Mouse (Mus musculus) liver, embryonic 16.5 days (tissue): ENCODE results near the gene Foxp4. TPM values are rescaled to one million over a fixed set of nuclear protein-coding genes. Genes with fewer than 3 reads are reported as not detected.
A peak's percentile ranks its signal among the peaks of the same experiment; 100 is the strongest.

Experiments used
- ATAC-seq: fragments of 200-750 bp; cut with Nextera tagmentation; 2 replicates; pipeline ENCODE4 v1.8.0; 2017; ENCODE audit warnings: low read depth, mild to moderate bottlenecking, moderate number of reproducible peaks, moderate library complexity
- H3K27ac ChIP-seq: fragments of 300-500 bp; sonication (generic); 2 replicates; pipeline ENCODE4 v1.5.1; 2014; ENCODE audit warnings: mild to moderate bottlenecking, low read length
- H3K27me3 ChIP-seq: fragments of 300-500 bp; sonication (generic); 2 replicates; pipeline ENCODE4 v1.6.1; 2014; ENCODE audit warnings: low read depth, low read length, mixed read lengths; ENCODE audit not compliant: control insufficient read depth, insufficient read depth
- H3K36me3 ChIP-seq: fragments of 300-500 bp; sonication (generic); 2 replicates; pipeline ENCODE4 v1.6.1; 2014; ENCODE audit warnings: mild to moderate bottlenecking; ENCODE audit not compliant: control insufficient read depth, insufficient read depth
- H3K4me1 ChIP-seq: fragments of 300-500 bp; sonication (generic); 2 replicates; pipeline ENCODE4 v1.6.1; 2014; ENCODE audit warnings: low read depth, low read length, mixed read lengths; ENCODE audit not compliant: control insufficient read depth
- H3K4me2 ChIP-seq: fragments of 300-500 bp; sonication (generic); 2 replicates; pipeline ENCODE4 v1.6.1; 2014; ENCODE audit warnings: low read depth, low read length, mixed read lengths
- H3K4me3 ChIP-seq: fragments of 300-500 bp; sonication (generic); 2 replicates; pipeline ENCODE4 v1.5.1; 2014; ENCODE audit warnings: low read depth, mild to moderate bottlenecking, low read length
- H3K9ac ChIP-seq: fragments of 300-500 bp; sonication (generic); 2 replicates; pipeline ENCODE4 v1.6.1; 2014; ENCODE audit warnings: low read depth, low read length
- H3K9me3 ChIP-seq: fragments of 300-500 bp; sonication (generic); replicated peaks from 2 replicates; pipeline ENCODE4 v1.6.1; 2016; ENCODE audit warnings: low read length; ENCODE audit not compliant: control insufficient read depth
- WGBS: fragments of 180-500 bp; shearing (Covaris S2); extraction: QIAGEN DNeasy Blood & Tissue Kit; methylation state at CpG from one replicate; pipeline ENCODE4 v1.1.7; 2014; ENCODE audit not compliant: insufficient replicate concordance; 5-methylcytosine and 5-hydroxymethylcytosine counted together
- polyA plus RNA-seq: library from polyadenylated mRNA; unstranded; fragments of >200 nt; fragmentation: Nextera tagmentation; extraction: Ambion mirVana; gene quantifications from 2 replicates; pipeline ENCODE4 v1.2.1, GENCODE M21; 2015

The Foxp4 gene
- polyA plus RNA-seq, 1 experiment from 2014 or later, result 4.0 TPM

DNA sequence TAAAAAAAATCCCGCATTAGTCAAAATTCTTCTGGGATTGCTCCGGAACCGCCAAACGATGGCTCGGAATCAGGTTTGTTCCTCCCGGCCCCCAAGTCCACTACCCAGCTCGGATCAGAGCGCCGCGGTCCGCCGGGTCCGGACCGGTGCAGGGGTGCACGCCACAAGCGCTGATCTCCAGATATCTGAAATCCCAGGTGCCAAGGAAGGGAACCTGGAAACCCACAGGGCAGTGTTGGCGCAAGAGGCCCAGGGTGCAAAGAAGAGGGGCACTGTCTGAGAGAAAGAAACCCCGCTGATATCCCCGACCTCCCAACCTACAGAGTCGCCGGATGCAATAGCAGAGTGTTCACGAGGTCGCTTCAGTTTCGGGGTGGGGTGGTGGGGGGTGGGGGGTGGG, 1.9 kb downstream of the Foxp4 start:
- Histone ChIP-seq H3K36me3 (no peaks in the 10 kb centered on the region), H3K9me3 (no peaks in the 10 kb centered on the region), H3K4me1 (peaks cover 20% of the 10 kb centered on the region), H3K27me3 (peaks cover 43% of the 10 kb centered on the region), H3K4me2 (peak overlapping the region; percentile 89), H3K4me3 (peak overlapping the region; percentile 77), H3K27ac (no peak overlapping the region), H3K9ac (peak overlapping the region; percentile 31; the same call in 1 of the 2 replicates)
- WGBS, result under 1% methylated on average over 24 of the region's 24 CpGs
- ATAC-seq, result no peak

DNA sequence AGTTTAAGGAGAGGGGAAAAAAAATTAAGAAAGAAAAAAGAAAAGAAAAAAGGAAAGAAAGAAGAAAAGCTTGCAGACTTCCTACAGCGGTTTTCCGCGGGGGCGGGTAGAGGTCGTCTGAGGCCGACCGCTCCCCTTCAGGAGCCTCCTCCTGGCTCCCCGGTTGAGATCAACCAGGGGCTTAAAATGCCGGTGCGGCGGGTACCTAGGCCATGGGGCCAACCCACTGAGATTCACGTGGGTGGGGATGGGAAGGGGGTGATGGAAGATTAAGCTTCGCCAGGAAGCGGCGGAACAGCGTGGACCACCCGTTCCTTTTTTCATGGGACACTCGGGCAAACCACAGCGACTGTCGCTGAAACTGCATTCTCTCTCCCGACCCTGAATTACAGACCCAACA, 2.3 kb downstream of the Foxp4 start:
- Histone ChIP-seq H3K4me3 (peak overlapping the region; percentile 77), H3K9me3 (no peaks in the 10 kb centered on the region), H3K36me3 (no peaks in the 10 kb centered on the region), H3K27ac (no peak overlapping the region), H3K4me1 (peaks cover 21% of the 10 kb centered on the region), H3K4me2 (peak overlapping the region; percentile 89), H3K9ac (no peak overlapping the region; the same call in 1 of the 2 replicates), H3K27me3 (peaks cover 43% of the 10 kb centered on the region)
- no peak for ATAC-seq
- under 1% methylated on average over 21 of the region's 21 CpGs for WGBS

DNA sequence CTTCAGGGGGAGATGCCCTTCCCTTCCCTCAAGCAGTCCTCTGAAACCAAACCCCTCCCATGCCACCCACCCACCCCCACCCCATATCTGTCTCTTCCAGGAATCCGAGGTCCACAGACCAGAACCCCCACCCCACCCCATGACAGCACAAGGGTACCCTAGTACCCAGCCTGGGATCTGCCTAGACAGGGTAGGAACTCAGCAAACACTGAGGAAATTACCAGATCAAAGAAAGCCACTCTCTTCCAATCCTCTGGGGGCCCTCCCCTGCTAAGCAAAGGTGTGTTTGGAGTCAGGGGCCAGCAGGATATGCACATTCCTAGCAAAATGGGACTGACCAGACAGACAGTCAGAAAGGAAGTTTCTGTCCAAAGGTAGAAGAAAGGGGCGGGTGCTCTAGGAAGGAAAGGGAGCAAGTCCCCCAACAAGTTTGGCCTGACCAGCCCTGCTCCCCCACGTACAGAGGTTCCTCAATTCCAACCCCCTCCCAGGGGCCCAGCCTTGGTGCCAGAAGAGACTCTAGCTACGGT, 3.2 kb downstream of the Foxp4 start:
- H3K9ac ChIP-seq, result no peak overlapping the region
- peak overlapping the region; percentile 89; the same call in 1 of the 2 replicates for H3K4me2 ChIP-seq
- H3K9me3 ChIP-seq, result no peaks in the 10 kb centered on the region
- peaks cover 21% of the 10 kb centered on the region for H3K4me1 ChIP-seq
- H3K36me3 ChIP-seq, result no peaks in the 10 kb centered on the region
- no peak overlapping the region for H3K27ac ChIP-seq
- H3K4me3 ChIP-seq, result no peak overlapping the region; the same call in 1 of the 2 replicates
- H3K27me3 ChIP-seq, result peaks cover 43% of the 10 kb centered on the region
- WGBS, result 28% methylated on average over 4 of the region's 4 CpGs
- ATAC-seq, result no peak

DNA sequence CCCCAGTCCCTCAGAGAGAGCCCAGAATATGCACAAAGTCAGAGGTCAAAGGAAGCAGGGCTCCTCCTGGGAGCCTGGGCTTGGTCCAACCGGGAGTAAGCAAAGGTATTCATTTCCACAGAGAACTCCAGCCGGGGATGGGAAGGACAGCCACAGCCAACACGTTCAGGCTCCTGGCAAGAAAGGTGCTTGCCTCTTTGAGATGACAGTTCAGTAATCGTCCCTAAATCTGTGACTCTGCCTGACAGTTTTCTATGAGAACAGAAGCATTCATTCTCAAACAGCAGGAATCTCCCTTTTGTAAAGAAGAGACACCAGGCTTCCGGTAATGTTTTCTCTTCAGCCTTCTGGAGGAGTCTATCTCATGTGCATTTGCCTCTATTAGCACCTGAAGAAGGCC, 4.6 kb downstream of the Foxp4 start:
- Histone ChIP-seq H3K27ac (no peak overlapping the region), H3K4me3 (no peak overlapping the region), H3K9me3 (no peaks in the 10 kb centered on the region), H3K9ac (no peak overlapping the region), H3K4me2 (no peak overlapping the region), H3K4me1 (peaks cover 19% of the 10 kb centered on the region), H3K36me3 (no peaks in the 10 kb centered on the region), H3K27me3 (peaks cover 41% of the 10 kb centered on the region)
- WGBS, result 48% methylated on average over 5 of the region's 5 CpGs
- ATAC-seq, result no peak

DNA sequence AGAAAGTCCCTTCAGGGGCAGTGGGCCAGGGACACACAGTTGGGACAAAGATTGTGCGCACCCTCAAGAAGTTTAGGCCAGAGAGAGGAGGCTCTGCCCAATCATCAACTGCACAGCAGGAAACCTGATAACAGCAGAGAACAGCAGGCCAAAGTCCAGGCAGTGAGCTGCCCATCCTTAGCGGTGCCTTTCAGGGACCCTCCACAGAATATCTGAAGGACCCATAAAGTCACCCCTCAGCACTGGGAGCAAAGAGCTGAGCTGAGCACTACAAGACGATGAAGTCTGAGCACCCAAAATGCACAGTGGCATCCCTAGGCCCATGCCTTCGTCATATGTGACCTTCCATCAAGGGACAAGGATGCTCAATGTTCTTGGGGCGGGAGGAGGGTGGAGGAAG, 6.5 kb downstream of the Foxp4 start:
- H3K27ac ChIP-seq, result no peak overlapping the region
- H3K4me1 ChIP-seq, result peaks cover 15% of the 10 kb centered on the region
- peaks cover 23% of the 10 kb centered on the region for H3K27me3 ChIP-seq
- 61% methylated on average over 5 of the region's 5 CpGs for WGBS
- H3K9me3 ChIP-seq, result no peaks in the 10 kb centered on the region
- H3K4me3 ChIP-seq, result no peak overlapping the region
- H3K36me3 ChIP-seq, result no peaks in the 10 kb centered on the region
- H3K4me2 ChIP-seq, result no peak overlapping the region
- no peak for ATAC-seq
- no peak overlapping the region for H3K9ac ChIP-seq

DNA sequence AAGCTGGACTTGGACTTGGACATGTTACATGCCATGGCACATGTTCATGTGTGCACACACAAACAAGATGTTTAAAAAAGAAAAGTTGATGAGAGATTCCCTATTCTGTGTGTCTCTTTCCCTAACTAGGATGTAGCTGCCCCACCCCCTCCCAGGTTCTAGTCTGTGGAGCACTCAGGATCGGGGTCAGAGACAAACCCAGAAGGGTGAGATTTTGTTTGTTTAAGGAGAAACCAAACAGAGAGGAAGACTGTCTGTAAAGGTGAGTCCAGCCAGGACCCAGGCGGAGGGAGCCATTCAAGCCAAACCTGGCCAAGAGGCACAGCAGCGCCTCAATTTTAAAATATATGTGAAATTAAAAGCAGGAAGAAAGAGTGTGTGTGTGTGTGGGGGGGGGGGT, 7.2 kb downstream of the Foxp4 start:
- no peaks in the 10 kb centered on the region for H3K36me3 ChIP-seq
- H3K4me2 ChIP-seq, result no peak overlapping the region
- peaks cover 16% of the 10 kb centered on the region for H3K27me3 ChIP-seq
- ATAC-seq, result peak; percentile 78
- no peak overlapping the region for H3K4me3 ChIP-seq
- 63% methylated on average over 3 of the region's 3 CpGs for WGBS
- peaks cover 15% of the 10 kb centered on the region for H3K4me1 ChIP-seq
- H3K9me3 ChIP-seq, result no peaks in the 10 kb centered on the region
- H3K27ac ChIP-seq, result no peak overlapping the region
- H3K9ac ChIP-seq, result no peak overlapping the region

DNA sequence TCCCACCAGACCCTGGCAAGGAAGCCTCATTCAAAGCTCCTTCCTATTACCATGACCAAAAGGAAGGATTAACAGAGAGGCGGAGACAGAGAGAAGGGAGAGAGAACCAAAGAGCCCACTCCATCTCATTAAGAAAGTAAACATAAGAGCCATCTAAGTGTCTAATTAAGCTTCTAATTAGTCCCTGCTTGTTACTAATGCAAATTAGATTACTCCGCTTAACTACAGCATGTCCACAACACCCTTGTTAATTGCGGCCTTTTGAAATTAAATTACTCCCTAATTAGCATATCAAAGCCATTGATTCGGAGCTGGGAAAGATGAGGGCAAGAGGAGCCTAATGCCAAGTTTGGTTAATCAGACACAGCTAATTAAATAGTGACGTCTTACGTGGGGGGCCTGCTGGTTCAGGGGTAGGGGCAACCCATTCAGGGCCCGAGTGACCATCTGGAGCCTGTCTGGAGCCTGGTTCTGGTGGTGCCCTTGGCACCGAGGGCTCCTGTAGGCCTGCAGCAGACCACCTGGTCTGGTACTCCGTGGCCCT, 9.7 kb downstream of the Foxp4 start:
- Histone ChIP-seq H3K4me3 (no peak overlapping the region), H3K9me3 (no peaks in the 10 kb centered on the region), H3K27ac (no peak overlapping the region), H3K9ac (no peak overlapping the region), H3K4me1 (peaks cover 10% of the 10 kb centered on the region), H3K36me3 (no peaks in the 10 kb centered on the region), H3K27me3 (no peaks in the 10 kb centered on the region), H3K4me2 (no peak overlapping the region)
- 66% methylated on average over 9 of the region's 9 CpGs for WGBS
- ATAC-seq, result no peak

DNA sequence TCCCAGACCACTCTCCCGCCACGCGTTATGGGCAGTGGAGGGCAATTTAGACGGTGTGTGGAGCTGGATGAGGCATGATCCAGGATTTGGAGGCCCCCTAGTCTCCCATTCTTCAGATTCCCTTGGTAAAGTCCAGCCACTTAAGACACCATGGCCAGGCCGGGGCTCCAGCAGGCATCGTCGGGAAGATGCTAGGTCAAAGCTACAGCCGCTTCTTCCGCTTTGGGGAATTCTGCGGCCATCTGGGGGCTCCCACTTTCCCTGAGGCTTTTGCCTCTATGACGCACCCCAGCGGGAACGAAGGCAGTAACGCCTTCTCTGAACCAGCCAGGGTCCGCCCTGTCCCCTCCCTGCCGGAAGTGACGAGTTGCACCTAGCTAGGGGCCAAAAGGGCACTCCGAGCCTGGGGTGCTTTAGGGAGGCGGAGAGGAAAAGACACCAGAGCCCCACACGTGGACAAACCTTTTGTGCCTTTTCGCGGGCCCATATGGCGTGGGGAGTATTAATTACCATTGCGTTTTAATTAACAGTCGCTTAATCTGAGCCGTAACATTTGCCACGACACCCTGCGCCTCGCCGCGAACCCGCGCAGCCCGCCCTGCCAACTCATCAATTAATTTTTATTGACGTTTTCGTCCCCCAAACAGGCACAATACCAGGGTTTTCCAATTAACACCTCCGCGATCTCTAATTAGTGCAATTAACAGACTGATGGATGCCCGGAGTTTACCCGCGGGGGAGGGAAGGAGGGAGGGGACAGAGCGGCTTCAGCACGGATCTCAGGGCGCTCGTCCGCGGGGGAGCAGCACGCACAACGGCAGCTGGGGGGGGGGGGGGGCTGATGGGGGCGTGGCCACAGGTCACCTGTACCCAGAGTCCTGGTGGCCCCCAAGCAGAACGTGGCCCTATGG, 15.1 kb downstream of the Foxp4 start:
- Histone ChIP-seq H3K9me3 (no peaks in the 10 kb centered on the region), H3K4me3 (peak overlapping the region; percentile 69), H3K4me2 (peak overlapping the region; percentile 84), H3K4me1 (peaks cover 11% of the 10 kb centered on the region), H3K27me3 (no peaks in the 10 kb centered on the region), H3K9ac (peak overlapping the region; percentile 66), H3K27ac (peak overlapping the region; percentile 67), H3K36me3 (no peaks in the 10 kb centered on the region)
- 6% methylated on average over 42 of the region's 51 CpGs for WGBS
- peak; percentile 94 for ATAC-seq

DNA sequence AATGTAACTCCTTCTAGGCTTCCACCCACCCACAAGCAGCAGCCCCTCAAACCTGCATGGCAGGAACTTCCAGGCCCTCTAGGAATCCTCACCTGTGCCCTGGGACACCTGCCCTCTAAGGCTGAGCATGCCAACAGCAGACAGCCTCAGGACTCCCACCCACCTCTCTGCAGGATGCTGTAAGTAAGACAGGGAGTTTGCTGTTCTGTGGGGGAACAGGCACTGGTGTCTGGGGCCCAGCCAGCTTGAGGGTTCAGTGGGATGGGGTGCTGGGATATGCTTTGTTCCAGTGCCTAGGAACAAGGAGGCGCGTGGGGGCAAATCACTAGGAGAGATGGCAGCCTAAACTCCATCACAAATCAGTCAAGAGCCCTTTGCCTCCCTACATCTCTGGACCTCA, 16.4 kb downstream of the Foxp4 start:
- ATAC-seq, result no peak
- H3K4me3 ChIP-seq, result no peak overlapping the region
- WGBS, result 82% methylated on average over 2 of the region's 2 CpGs
- H3K4me1 ChIP-seq, result peaks cover 11% of the 10 kb centered on the region
- no peaks in the 10 kb centered on the region for H3K9me3 ChIP-seq
- no peaks in the 10 kb centered on the region for H3K36me3 ChIP-seq
- no peak overlapping the region for H3K9ac ChIP-seq
- H3K4me2 ChIP-seq, result no peak overlapping the region
- H3K27me3 ChIP-seq, result no peaks in the 10 kb centered on the region
- no peak overlapping the region for H3K27ac ChIP-seq
